Mouse (Mus musculus) E14TG2a.4 (cell line): ENCODE measurements at regions not wholly inside any gene's neighbourhood (a gene's known extent, or its start where the extent isn't known, plus 50 kb on each side); places are given as distances from the start of the nearest gene placed in this dataset.

Source experiments
- H3K27me3 ChIP-seq: 2 replicates; pipeline ENCODE4 v1.6.1; 2014; ENCODE audit warnings: low read length, control low read depth; ENCODE audit not compliant: insufficient read depth
- H3K36me3 ChIP-seq: 2 replicates; pipeline ENCODE4 v1.6.1; 2014; ENCODE audit warnings: low read length, control low read depth; ENCODE audit not compliant: insufficient read depth
- H3K4me1 ChIP-seq: replicated peaks from 2 replicates; pipeline ENCODE4 v1.6.1; 2014; ENCODE audit warnings: low read depth, low read length, control low read depth
- H3K4me3 ChIP-seq: replicated peaks from 2 replicates; pipeline ENCODE4 v1.5.1; 2014; ENCODE audit warnings: mild to moderate bottlenecking, low read length
- H3K9me3 ChIP-seq: 2 replicates; pipeline ENCODE4 v1.6.1; 2014; ENCODE audit warnings: low read length, control low read depth
- CTCF ChIP-seq: conservative IDR thresholded peaks from 2 replicates; pipeline ENCODE4 v1.5.1; 2014; ENCODE audit warnings: low read length
- NANOG ChIP-seq: IDR thresholded peaks from 2 replicates; pipeline ENCODE4 v1.6.1; 2014; ENCODE audit warnings: borderline replicate concordance, low read length, mixed read lengths
- POU5F1 ChIP-seq: IDR thresholded peaks from 2 replicates; pipeline ENCODE4 v1.6.1; 2014; ENCODE audit warnings: low read length, borderline replicate concordance

DNA sequence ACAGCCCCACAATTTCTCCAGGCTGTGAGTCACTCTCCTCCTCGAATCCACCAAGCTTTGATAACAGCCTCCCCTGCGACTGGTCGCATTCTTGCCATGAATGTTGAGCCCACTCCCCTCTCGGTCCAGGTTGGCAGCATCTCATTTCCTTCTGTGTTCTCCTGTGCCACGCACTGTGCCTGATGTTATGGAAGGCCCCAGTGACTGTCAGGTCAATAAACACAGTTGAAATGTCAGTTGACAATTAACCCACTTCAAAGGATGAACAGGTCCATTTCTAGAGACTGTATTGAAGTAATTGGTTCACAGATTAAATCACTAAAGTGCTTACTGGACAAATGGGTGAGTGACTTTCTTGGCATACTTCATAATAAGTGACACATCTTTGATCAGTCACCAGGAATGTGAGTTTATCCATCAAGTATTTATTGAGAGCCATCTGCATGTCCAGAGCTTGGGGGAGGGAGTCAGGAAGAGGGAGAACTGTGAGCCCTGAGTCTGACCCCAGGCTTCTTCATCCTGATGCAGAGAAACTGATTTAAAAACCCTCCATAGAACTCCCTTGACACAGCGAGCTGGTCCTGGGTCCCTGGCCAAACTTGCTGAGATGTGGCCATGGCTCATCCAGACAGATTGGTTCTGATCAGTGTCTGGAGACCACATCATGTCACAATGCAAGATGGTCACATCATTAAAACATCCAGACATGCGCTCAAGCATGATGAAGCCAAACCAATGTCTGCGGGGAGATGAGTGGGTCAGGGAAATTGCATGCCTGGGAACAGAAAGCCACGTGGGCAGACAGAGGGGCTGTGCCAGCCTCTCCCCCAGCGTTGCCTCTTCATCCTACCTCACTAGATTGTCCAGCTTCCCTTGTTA, 560.7 kb downstream of the Bnc2 start:
- peaks cover 8% of the 10 kb centered on the region; the same call in 1 of the 2 replicates for H3K4me1 ChIP-seq
- no peaks in the 10 kb centered on the region for H3K27me3 ChIP-seq
- H3K36me3 ChIP-seq = no peaks in the 10 kb centered on the region
- peaks cover 19% of the 10 kb centered on the region for H3K9me3 ChIP-seq
- TF ChIP-seq POU5F1 = no peak
- no peak for TF ChIP-seq NANOG
- no peak for TF ChIP-seq CTCF
- no peak overlapping the region for H3K4me3 ChIP-seq

- peaks cover 4% of the 10 kb centered on the region; the same call in 1 of the 2 replicates for H3K4me1 ChIP-seq
- TF ChIP-seq CTCF (no peak), POU5F1 (no peak), NANOG (no peak)
These were observed 556.7 kb downstream of the Bnc2 start for GRCm38 (mm10) chr4:84118284-84118919.

GRCm38 (mm10) chr4:84119616-84120015, 555.5 kb downstream of the Bnc2 start:
- H3K36me3 ChIP-seq = no peaks in the 10 kb centered on the region
- H3K9me3 ChIP-seq = peaks cover 6% of the 10 kb centered on the region
- TF ChIP-seq CTCF (no peak), POU5F1 (no peak), NANOG (no peak)
- peaks cover 4% of the 10 kb centered on the region; the same call in 1 of the 2 replicates for H3K4me1 ChIP-seq
- H3K27me3 ChIP-seq = 0 out of 2 replicates have a peak, but pooled peaks cover 3% of the 10 kb centered on the region
- H3K4me3 ChIP-seq = no peak overlapping the region

More at GRCm38 (mm10) chr4:84118284-84118919, 556.7 kb downstream of the Bnc2 start:
- H3K4me3 ChIP-seq = no peak overlapping the region
- H3K9me3 ChIP-seq = peaks cover 18% of the 10 kb centered on the region
- H3K36me3 ChIP-seq = no peaks in the 10 kb centered on the region
- H3K27me3 ChIP-seq = 0 out of 2 replicates have a peak, but pooled peaks cover 3% of the 10 kb centered on the region

- Histone ChIP-seq H3K9me3 (no peaks in the 10 kb centered on the region), H3K4me1 (peaks cover 4% of the 10 kb centered on the region; the same call in 1 of the 2 replicates), H3K36me3 (no peaks in the 10 kb centered on the region), H3K4me3 (no peak overlapping the region), H3K27me3 (peaks cover 7% of the 10 kb centered on the region; the same call in 1 of the 2 replicates)
- TF ChIP-seq POU5F1 (no peak), NANOG (no peak), CTCF (no peak)
These were observed 554.7 kb downstream of the Bnc2 start for GRCm38 (mm10) chr4:84120330-84120729.

GRCm38 (mm10) chr4:84121442-84121841, 553.6 kb downstream of the Bnc2 start:
- TF ChIP-seq POU5F1 (no peak), NANOG (no peak), CTCF (no peak)
- no peaks in the 10 kb centered on the region for H3K9me3 ChIP-seq
- peaks cover 4% of the 10 kb centered on the region; the same call in 1 of the 2 replicates for H3K4me1 ChIP-seq
- no peak overlapping the region for H3K4me3 ChIP-seq
- H3K27me3 ChIP-seq = peaks cover 7% of the 10 kb centered on the region; the same call in 1 of the 2 replicates
- H3K36me3 ChIP-seq = no peaks in the 10 kb centered on the region

GRCm38 (mm10) chr4:84126400-84126799, 548.7 kb downstream of the Bnc2 start:
- no peak overlapping the region for H3K4me3 ChIP-seq
- H3K27me3 ChIP-seq = peaks cover 4% of the 10 kb centered on the region; the same call in 1 of the 2 replicates
- H3K9me3 ChIP-seq = no peaks in the 10 kb centered on the region
- H3K4me1 ChIP-seq = no peaks in the 10 kb centered on the region
- TF ChIP-seq NANOG (no peak), CTCF (no peak), POU5F1 (no peak)
- no peaks in the 10 kb centered on the region for H3K36me3 ChIP-seq

DNA sequence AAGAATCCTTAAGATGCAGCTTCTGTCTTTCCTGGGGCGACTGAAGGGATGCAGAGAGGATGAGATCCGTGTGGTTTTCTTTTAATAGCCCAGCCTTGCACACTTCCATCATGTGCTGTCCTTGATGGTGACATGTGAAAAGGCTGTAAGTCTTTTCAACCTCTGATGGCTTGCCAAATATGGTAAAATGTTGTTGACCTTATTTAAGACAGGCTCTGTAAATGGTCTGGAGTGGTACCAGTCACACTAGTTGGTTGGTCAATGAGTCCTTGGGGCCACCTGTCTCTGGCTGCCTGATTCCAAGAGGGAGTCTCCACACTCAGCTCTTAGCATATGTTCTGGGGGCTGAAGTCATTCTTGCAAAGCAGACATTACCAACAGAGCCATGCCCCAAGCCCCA, 547.7 kb downstream of the Bnc2 start:
- Histone ChIP-seq H3K4me1 (no peaks in the 10 kb centered on the region), H3K27me3 (peaks cover 4% of the 10 kb centered on the region; the same call in 1 of the 2 replicates), H3K9me3 (no peaks in the 10 kb centered on the region), H3K36me3 (no peaks in the 10 kb centered on the region), H3K4me3 (no peak overlapping the region)
- TF ChIP-seq NANOG (no peak), CTCF (no peak), POU5F1 (no peak)

DNA sequence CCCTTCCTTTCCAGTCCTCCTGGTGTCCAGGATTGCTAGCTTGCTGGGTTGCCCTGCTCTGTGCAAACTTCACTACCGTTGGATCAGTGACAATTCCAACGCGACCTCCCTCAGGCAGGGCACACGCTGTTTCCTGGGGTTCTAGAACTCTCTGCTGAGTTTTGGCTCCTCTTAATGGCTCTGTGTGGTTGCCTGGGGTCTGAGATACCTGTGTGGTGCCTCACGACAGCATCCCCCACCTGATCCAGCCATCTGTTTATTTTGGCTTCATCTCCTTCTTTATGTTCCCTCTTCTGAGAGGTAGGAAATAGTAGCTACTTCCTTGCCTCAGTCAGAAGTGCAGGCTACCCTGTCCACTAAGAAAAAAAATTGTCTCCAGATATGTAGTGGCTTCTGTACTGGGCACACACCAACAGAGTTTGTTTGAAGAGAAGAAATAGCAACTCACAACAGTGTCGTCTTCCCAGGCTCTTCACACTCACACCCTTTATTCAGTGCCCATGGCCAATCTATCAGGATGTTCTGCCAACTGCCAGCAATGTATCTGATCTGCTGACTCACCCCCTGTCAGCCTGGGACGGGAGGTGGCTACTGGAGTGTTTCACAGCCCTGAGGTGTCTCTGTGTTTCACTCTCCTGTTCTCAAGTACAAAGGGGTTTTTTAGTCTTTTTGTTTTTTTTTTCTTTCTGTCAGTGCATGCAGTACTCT, 544.1 kb downstream of the Bnc2 start:
- no peaks in the 10 kb centered on the region for H3K27me3 ChIP-seq
- H3K9me3 ChIP-seq = no peaks in the 10 kb centered on the region
- no peaks in the 10 kb centered on the region for H3K36me3 ChIP-seq
- TF ChIP-seq NANOG = no peak
- no peaks in the 10 kb centered on the region for H3K4me1 ChIP-seq
- no peak overlapping the region for H3K4me3 ChIP-seq
